Mouse (Mus musculus) cerebellum, adult 11 months (tissue): Measurements from ENCODE around the gene Zfp109.

Experiments used
- DNase-seq: peaks from one replicate; pipeline ENCODE4 v3.0.0; 2022

The Zfp109 gene

DNA sequence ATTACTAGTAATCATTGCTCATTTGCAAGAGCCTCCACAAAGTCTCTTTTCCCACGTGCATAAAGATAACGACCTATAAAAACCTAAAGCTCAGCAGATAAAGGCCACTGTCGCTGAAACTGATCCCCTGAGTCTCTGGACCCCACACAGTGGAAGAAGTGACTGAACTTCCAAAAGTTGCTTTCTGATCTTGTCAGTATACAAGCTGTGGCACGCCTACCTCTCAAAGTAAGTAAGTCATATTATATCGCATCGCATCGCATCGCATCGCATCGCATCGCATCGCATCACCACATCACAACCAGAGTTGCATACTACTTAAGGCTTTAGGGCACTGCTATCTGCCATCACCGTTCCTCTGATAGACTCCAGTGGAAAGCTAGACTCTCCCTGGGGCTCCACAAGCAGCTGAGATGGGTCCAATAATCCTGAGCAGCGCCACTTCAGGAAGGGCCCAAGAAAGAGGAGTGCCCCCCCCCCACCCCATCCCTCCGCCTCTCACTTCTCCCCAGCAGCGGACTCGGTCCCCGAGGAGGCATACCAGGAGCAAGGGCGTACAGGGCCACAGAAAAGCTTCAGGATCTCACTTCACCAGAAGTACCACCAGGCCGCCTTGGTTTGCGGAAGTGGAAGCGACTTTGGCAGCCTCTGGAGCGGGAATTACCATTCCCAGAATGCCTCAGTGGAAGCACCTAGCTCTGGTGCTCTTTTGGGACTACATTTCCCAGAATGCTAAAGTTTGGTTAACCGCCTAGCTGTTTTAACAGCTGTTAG lies 29.7 kb downstream of the Zfp109 start:
- DNase-seq: peak; percentile 53

- DNase-seq: no peak
These were observed 40.4 kb downstream of the Zfp109 start for GRCm38 (mm10) chr7:24196961-24197360.

DNA sequence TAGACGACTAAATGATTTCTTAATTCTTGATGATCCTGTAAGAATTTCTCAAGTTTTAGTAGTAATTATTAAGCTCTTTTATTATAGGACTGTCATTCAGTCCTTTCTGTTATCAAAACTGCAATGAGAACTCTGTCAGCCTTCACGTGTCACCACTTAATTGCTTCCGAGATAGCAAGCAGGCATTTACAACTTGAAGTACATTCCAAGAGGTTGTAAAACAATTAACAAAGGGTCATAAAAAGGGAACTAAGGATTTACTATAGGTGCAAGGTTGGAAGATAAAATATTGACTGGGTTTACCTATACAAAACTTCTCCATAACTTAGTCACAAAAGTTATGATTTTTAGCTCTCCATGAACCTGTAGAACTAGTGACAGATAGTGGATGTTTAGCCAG lies 44.2 kb downstream of the Zfp109 start:
- DNase-seq: no peak

DNA sequence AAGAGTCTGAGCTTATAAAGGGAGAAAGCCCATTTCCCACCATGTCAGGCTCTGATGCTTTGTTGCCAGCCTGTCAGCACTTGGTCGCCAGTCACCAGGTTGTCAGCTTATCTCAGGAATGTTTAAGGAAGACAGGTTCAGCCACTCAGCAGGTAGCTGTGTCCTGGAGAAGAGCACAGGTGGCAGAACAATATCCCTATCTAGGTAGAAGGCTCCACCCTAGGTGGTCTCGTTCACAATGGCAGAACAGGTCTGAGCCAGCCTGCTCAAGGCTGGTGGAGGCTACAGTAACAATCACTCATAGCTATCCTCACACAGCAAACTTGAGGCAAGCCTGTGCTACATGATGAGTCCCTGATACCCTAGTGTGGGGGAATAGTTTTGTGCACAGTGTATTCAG lies 46.0 kb downstream of the Zfp109 start:
- DNase-seq: no peak

GRCm38 (mm10) chr7:24189571-24189944 lies 47.8 kb downstream of the Zfp109 start:
- DNase-seq: no peak

- DNase-seq: no peak
These were observed 48.3 kb downstream of the Zfp109 start for GRCm38 (mm10) chr7:24188901-24189570.

DNA sequence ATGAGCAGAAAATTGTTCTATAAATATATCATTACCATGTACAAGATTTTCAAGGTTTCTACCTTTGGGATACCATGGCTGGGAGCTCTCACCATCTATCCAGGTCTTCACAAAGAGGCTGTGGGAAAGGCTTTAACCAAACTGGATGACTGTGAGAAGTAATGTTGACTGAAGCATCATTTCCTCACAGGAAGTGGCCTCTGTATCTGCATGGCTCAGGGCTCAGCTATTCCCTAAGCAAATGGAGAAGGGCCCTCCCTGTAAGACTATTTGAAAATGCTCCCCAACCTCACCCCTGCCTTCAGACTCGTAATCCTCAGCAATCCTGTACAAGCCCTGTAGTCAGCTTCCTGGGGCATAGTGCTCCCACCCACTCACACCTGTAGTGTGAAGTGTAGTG lies 49.7 kb downstream of the Zfp109 start:
- DNase-seq: no peak
